Mouse (Mus musculus): ENCODE data around the gene Rpl13a.

DNA sequence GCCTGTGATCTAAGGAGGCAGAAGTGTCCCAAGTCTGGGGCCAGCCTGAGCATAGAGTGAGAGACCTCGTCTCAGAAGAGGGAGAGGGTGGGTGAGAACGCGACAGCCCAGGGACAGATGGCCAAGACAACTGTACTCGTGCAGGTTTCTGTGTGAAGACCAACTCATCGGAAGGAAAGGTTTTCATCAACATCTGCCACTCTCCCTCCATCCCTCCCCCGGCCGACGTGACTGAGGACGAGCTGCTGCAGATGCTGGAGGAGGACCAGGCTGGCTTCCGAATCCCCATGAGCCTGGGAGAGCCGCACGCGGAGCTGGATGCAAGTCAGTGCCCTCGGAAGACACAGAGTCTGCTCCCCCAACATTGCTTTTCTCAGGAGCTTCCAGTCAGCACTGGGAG is 28.9 kb upstream of the Rpl13a start:
- TF ChIP-seq CTCF (IDR thresholded peaks at IDR 0.05; ENCODE audit: insufficient read depth, low read length) = no peak
- TF ChIP-seq POLR2A (IDR thresholded peaks at IDR 0.05; ENCODE audit: borderline replicate concordance, extremely low read depth, low read depth, low read length) = no peak

All from lung, adult 2 months (tissue).